9 mouse cellular contexts compared by ENCODE assay signal in the genomic region with DNA sequence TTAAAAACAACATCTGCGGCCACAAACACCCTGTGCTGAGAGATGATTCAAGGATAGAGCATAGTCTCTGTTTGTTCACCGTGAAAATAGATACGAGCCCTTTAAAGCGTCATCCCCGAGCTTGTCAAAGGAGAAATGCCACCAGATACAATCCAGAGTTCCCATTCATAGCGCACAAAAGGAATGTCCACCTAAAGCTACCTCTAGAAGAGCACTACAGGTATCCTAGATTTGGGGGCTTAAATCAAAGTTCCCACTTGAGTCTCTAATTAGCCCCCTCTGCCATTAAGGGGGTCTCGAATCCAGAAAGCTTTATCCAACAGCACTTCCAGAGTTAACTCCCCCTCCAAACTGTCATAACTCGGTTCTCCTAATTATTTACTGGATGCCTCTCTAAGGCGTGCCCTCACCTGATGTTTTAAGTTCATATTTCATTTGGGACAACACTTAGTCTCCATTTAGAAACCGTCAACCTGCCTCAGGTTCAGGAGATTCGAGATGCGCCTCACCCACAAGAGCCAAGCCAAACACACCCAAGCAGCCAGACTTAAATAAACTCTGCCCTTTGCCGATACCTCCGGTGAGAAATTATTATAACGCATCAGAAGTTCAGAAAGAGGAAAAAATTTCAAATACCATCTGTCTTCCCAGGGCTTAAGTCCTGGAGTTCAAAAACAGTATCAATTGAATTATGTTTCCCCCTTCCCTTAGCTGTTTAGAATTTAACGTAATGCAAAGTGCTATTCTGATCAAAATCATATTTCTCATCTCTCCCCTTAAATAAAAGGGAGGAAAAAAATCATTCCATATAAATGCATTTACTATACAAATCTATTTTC.
DNase-seq lines count a peak whose midpoint lies in the region; ATAC-seq lines count a peak whose summit lies in the region.
"Had no signal": no experiment of that assay in that cellular context is flagged by ENCODE, and none has a peak within 500 bp of the region (broad histone marks: within the 10 kb centered on the region; RNA-seq: fewer than 3 reads in every experiment).

No protein-coding gene starts in this region.

- intact Hi-C loops in left cerebral cortex, postnatal 25 days (cut with DNase I): loop anchor here (5.0 to 10.0 kb wide), 4 partner anchors 222 to 632 kb away; partner anchors contain the start of gene Tenm2

- no peaks in the 10 kb centered on the region for H3K9me3 ChIP-seq in kidney, embryonic 15.5 days (replicated peaks)
- no peaks in the 10 kb centered on the region for H3K9me3 ChIP-seq in embryonic facial prominence, embryonic 13.5 days
- no peaks in the 10 kb centered on the region for H3K9me3 ChIP-seq in hindbrain, embryonic 13.5 days
- H3K9me3 ChIP-seq in midbrain, embryonic 16.5 days (replicated peaks; ENCODE audit: control insufficient read depth, low read length, poor library complexity, severe bottlenecking): no peaks in the 10 kb centered on the region

- H3K4me2 ChIP-seq in kidney, embryonic 15.5 days: peak overlapping the region; percentile 67
- H3K4me2 ChIP-seq in embryonic facial prominence, embryonic 13.5 days: peak overlapping the region; percentile 70
- H3K4me2 ChIP-seq in hindbrain, embryonic 13.5 days: peak overlapping the region; percentile 76
- peak overlapping the region; percentile 78 for H3K4me2 ChIP-seq in midbrain, embryonic 16.5 days (ENCODE audit: low read length)

- 49% methylated on average over 16 of the region's 16 CpGs for whole genome bisulfite sequencing in kidney, embryonic 15.5 days
- WGBS in embryonic facial prominence, embryonic 13.5 days: 36% methylated on average over 16 of the region's 16 CpGs
- WGBS in hindbrain, embryonic 13.5 days: 24% methylated on average over 16 of the region's 16 CpGs
- WGBS in midbrain, embryonic 16.5 days: 12% methylated on average over 16 of the region's 16 CpGs

- no peak; the same call in 1 of the 2 replicates for ATAC-seq in kidney, embryonic 15.5 days (replicated peaks; ENCODE audit: low FRiP score)
- no peak for ATAC-seq in embryonic facial prominence, embryonic 13.5 days (ENCODE audit: insufficient number of reproducible peaks, insufficient read depth, low FRiP score, low TSS enrichment, low read depth)
- no peak for ATAC-seq in hindbrain, embryonic 13.5 days (ENCODE audit: low FRiP score)
- ATAC-seq in midbrain, embryonic 16.5 days: no peak
- ATAC-seq in monocyte, adult 5-6 weeks (replicated peaks; ENCODE audit: insufficient number of reproducible peaks, low FRiP score, low TSS enrichment, poor library complexity, severe bottlenecking): no peak

- DNase-seq in kidney, postnatal 10 days: no peak
- DNase-seq in left cerebral cortex, postnatal 25 days (ENCODE audit: low spot score in 2 of 2): no peak
- no peak for DNase-seq in gastrocnemius, adult 18-20 months (ENCODE audit: low spot score)
- DNase-seq: lung, postnatal 10 days had no signal

- no peaks in the 10 kb centered on the region for H3K36me3 ChIP-seq in kidney, embryonic 15.5 days
- no peaks in the 10 kb centered on the region for H3K36me3 ChIP-seq in embryonic facial prominence, embryonic 13.5 days
- H3K36me3 ChIP-seq in hindbrain, embryonic 13.5 days: no peaks in the 10 kb centered on the region
- H3K36me3 ChIP-seq in midbrain, embryonic 16.5 days (ENCODE audit: control insufficient read depth, insufficient read depth, low read length): no peaks in the 10 kb centered on the region

- H3K9ac ChIP-seq in kidney, embryonic 15.5 days: no peak overlapping the region
- no peak overlapping the region for H3K9ac ChIP-seq in embryonic facial prominence, embryonic 13.5 days
- H3K9ac ChIP-seq in hindbrain, embryonic 13.5 days: peak overlapping the region; percentile 81
- peak overlapping the region; percentile 74 for H3K9ac ChIP-seq in midbrain, embryonic 16.5 days (ENCODE audit: low read depth, low read length)

- no peak overlapping the region for H3K27ac ChIP-seq in kidney, embryonic 15.5 days
- no peak overlapping the region for H3K27ac ChIP-seq in embryonic facial prominence, embryonic 13.5 days
- peak overlapping the region; percentile 97 for H3K27ac ChIP-seq in hindbrain, embryonic 13.5 days
- H3K27ac ChIP-seq in midbrain, embryonic 16.5 days (ENCODE audit: low read length): peak overlapping the region; percentile 95

- peak overlapping the region; percentile 48 for H3K4me3 ChIP-seq in kidney, embryonic 15.5 days (replicated peaks)
- peak overlapping the region; percentile 48 for H3K4me3 ChIP-seq in embryonic facial prominence, embryonic 13.5 days
- peak overlapping the region; percentile 56 for H3K4me3 ChIP-seq in hindbrain, embryonic 13.5 days
- H3K4me3 ChIP-seq in midbrain, embryonic 16.5 days (ENCODE audit: low read depth, low read length): peak overlapping the region; percentile 46

- 0 out of 2 replicates have a peak, but pooled peaks cover 4% of the 10 kb centered on the region for H3K4me1 ChIP-seq in kidney, embryonic 15.5 days
- peaks cover 13% of the 10 kb centered on the region for H3K4me1 ChIP-seq in embryonic facial prominence, embryonic 13.5 days
- peaks cover 40% of the 10 kb centered on the region for H3K4me1 ChIP-seq in hindbrain, embryonic 13.5 days (replicated peaks)
- peaks cover 38% of the 10 kb centered on the region for H3K4me1 ChIP-seq in midbrain, embryonic 16.5 days (ENCODE audit: control insufficient read depth, insufficient read depth, low read length)

- H3K27me3 ChIP-seq in kidney, embryonic 15.5 days: peaks cover 16% of the 10 kb centered on the region
- H3K27me3 ChIP-seq in embryonic facial prominence, embryonic 13.5 days: peaks cover 14% of the 10 kb centered on the region
- no peaks in the 10 kb centered on the region for H3K27me3 ChIP-seq in hindbrain, embryonic 13.5 days
- no peaks in the 10 kb centered on the region for H3K27me3 ChIP-seq in midbrain, embryonic 16.5 days (ENCODE audit: control insufficient read depth, insufficient read depth, low read depth, low read length)

Comparison
In these comparisons a context has a peak if more than half of its experiments do, and no peak if none do; other contexts are left out.
1. H3K27ac ChIP-seq: peak in hindbrain, embryonic 13.5 days (single experiment) and midbrain, embryonic 16.5 days (single experiment); none in kidney, embryonic 15.5 days (single experiment) and embryonic facial prominence, embryonic 13.5 days (single experiment).
2. H3K9ac ChIP-seq: peak in hindbrain, embryonic 13.5 days (single experiment) and midbrain, embryonic 16.5 days (single experiment); none in kidney, embryonic 15.5 days (single experiment) and embryonic facial prominence, embryonic 13.5 days (single experiment).
3. Peak in every context shown above with its lines, with median percentiles within 50 percentile points of each other: H3K4me2 ChIP-seq and H3K4me3 ChIP-seq.